Mouse (Mus musculus) liver, postnatal 0 days (tissue): Measurements from ENCODE around the gene Sept1.

Source experiments
- CTCF ChIP-seq: sonication (generic); IDR thresholded peaks from 2 replicates; pipeline ENCODE4 v1.5.1; 2016; ENCODE audit warnings: antibody characterized with exemption, low read depth
- EP300 ChIP-seq: IDR thresholded peaks from 2 replicates; pipeline ENCODE4 v1.6.1; 2016; ENCODE audit warnings: antibody characterized with exemption, low read depth, mild to moderate bottlenecking

DNA sequence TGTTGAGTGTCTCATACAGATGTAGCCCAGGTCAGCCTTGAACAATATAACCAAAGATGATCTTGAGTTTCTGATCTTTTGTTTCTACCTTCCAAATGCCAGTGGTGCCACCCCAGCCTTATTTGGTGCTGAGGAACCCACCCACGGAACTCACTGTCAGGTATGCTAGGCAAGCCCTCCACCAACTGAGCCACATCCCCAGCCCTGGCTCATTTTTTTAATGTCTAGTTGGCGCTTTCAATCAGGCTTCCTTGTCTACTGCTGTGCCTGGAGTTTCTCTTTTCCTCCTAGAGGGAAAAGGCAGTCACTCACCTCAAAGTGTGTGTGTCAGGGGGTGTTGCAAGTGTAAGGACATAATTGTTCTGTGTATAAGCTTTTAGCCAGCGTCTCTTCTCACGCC is 38.2 kb upstream of the Sept1 start:
- TF ChIP-seq CTCF (no peak), EP300 (no peak)
